Mouse (Mus musculus) bone marrow macrophage, adult 2 months (primary cell): Measurements from ENCODE around the gene Hoxb2.

ENCODE experiments used
- CTCF ChIP-seq: IDR thresholded peaks from 2 replicates; pipeline ENCODE4 v1.5.1; 2012; ENCODE audit warnings: low read depth, mild to moderate bottlenecking, low read length, moderate library complexity
- POLR2A ChIP-seq: IDR thresholded peaks from 2 replicates; pipeline ENCODE4 v1.6.1; 2012; ENCODE audit warnings: mild to moderate bottlenecking, low read depth, low read length, borderline replicate concordance

DNA sequence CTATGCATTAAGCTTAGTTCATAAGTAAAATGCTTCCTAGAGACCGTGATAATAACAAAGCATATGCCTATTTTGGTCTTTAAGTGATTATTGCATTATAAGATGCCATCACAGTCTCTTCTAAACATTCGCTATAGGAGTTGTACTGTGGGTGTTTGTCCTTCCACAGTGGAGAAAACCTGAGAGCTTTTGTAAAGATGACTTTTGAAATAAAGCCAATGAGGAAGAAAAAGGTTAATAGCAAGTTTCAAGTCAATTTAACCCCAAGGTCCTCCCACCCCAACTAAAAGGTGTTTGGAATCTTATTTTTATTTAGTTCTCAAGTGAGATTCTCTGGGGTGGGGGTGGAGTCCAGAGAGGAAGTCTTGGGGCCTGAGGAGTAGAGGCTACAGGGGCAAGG is 37.2 kb upstream of the Hoxb2 start:
- TF ChIP-seq POLR2A (no peak), CTCF (no peak)
